Mouse (Mus musculus): ENCODE data around the gene Rasa4.

DNA sequence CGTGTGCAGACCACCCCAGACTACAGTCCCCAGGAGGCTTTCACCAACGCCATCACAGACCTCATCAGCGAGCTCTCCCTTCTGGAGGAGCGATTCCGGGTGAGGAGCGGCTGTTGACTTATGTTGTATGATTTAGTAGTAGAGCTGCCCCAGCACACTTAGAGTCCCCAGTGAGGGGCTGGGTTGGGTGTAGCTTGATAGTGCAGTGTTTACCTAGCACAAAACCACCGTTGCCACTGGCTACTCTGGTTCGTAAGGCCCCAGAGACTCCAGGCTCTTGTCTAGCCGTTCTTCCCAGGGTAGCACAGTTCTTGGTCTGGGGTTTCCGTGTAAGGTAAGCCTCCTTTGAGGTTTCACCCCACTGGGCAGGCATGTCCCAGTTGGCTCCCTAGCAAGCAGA lies 38.4 kb downstream of the Rasa4 start:
- TF ChIP-seq CTCF (IDR thresholded peaks at IDR 0.05; ENCODE audit: insufficient read depth, low read length) (no peak), POLR2A (IDR thresholded peaks at IDR 0.05; ENCODE audit: borderline replicate concordance, extremely low read depth, low read depth, low read length) (no peak)

All from lung, adult 2 months (tissue).